Mouse (Mus musculus) ES-E14 (cell line): ENCODE measurements at regions not wholly inside any gene's neighbourhood (a gene's known extent, or its start where the extent isn't known, plus 50 kb on each side); places are given as distances from the start of the nearest gene placed in this dataset.

Experiments
- DNase-seq: peaks from one replicate; pipeline ENCODE4 v3.0.0-alpha.2; 2013; ENCODE audit warnings: low read depth, low spot score
- H3K27ac ChIP-seq: 2 replicates; pipeline ENCODE4 v1.5.1; 2012; ENCODE audit warnings: low read depth, mild to moderate bottlenecking, low read length, moderate library complexity, mixed read lengths; ENCODE audit not compliant: poor library complexity, insufficient read depth, severe bottlenecking
- H3K36me3 ChIP-seq: 2 replicates; pipeline ENCODE4 v1.6.1; 2012; ENCODE audit warnings: mild to moderate bottlenecking, low read length, moderate library complexity, mixed read lengths; ENCODE audit not compliant: control insufficient read depth, poor library complexity, insufficient read depth, severe bottlenecking
- H3K4me1 ChIP-seq, 2 experiments: fragments of 150-350 bp in 1 of 2; sonication (generic) in 1 of 2; 2 replicates each; pipeline ENCODE4 v1.6.1; 2012; ENCODE audit warnings: low read length in 2 of 2, mild to moderate bottlenecking in 1 of 2, mixed read lengths in 1 of 2; ENCODE audit not compliant: control insufficient read depth in 2 of 2, insufficient read depth in 2 of 2, poor library complexity in 1 of 2
- H3K4me3 ChIP-seq, 2 experiments: fragments of 150-350 bp in 1 of 2; sonication (generic) in 1 of 2; 2 replicates each; pipeline ENCODE4 v1.5.1; 2012; ENCODE audit warnings: low read length in 2 of 2, low read depth in 1 of 2, mild to moderate bottlenecking in 1 of 2, mixed read lengths in 1 of 2; ENCODE audit not compliant: insufficient read depth in 1 of 2, poor library complexity in 1 of 2, severe bottlenecking in 1 of 2
- H3K9ac ChIP-seq: 2 replicates; pipeline ENCODE4 v1.6.1; 2012; ENCODE audit warnings: low read depth, mild to moderate bottlenecking, low read length, mixed read lengths; ENCODE audit not compliant: poor library complexity, insufficient read depth, severe bottlenecking
- H3K9me3 ChIP-seq: fragments of 150-350 bp; sonication (generic); 2 replicates; pipeline ENCODE4 v1.6.1; 2012; ENCODE audit warnings: low read depth, mild to moderate bottlenecking, low read length; ENCODE audit not compliant: control insufficient read depth, insufficient read depth
- CHD2 ChIP-seq: IDR thresholded peaks from 2 replicates; pipeline ENCODE4 v1.6.1; 2014; ENCODE audit warnings: mild to moderate bottlenecking, low read depth, low read length, inconsistent platforms
- HCFC1 ChIP-seq: IDR thresholded peaks from 2 replicates; pipeline ENCODE4 v1.6.1; 2012; ENCODE audit warnings: low read length, inconsistent platforms, borderline replicate concordance; ENCODE audit not compliant: insufficient read depth
- MAFK ChIP-seq: IDR thresholded peaks from 2 replicates; pipeline ENCODE4 v1.6.1; 2014; ENCODE audit warnings: mild to moderate bottlenecking, low read depth, low read length, inconsistent platforms; ENCODE audit not compliant: insufficient read depth
- ZC3H11A ChIP-seq: IDR thresholded peaks from 2 replicates; pipeline ENCODE4 v1.6.1; 2012; ENCODE audit warnings: low read depth, mild to moderate bottlenecking, inconsistent platforms, low read length, borderline replicate concordance
- ZNF384 ChIP-seq: IDR thresholded peaks from 2 replicates; pipeline ENCODE4 v1.6.1; 2012; ENCODE audit warnings: low read depth, low read length, inconsistent platforms
- in situ Hi-C, 2 experiments: fragments of 600-800 bp; cut with MboI; formaldehyde crosslinking; loops; one replicate each; pipeline ENCODE4 v1.15.1; 2025; ENCODE audit warnings: low sequenced_read_pairs in 2 of 2, inconsistent platforms in 1 of 2; ENCODE audit not compliant: unreplicated experiment in 2 of 2

- H3K9me3 ChIP-seq = no peaks in the 10 kb centered on the region
- in situ Hi-C loops = no loop called here
- H3K36me3 ChIP-seq = no peaks in the 10 kb centered on the region
- DNase-seq = peak; percentile 41
- no peak for TF ChIP-seq CHD2
- no peak for TF ChIP-seq HCFC1
- TF ChIP-seq ZNF384 = no peak
- TF ChIP-seq ZC3H11A = no peak
- TF ChIP-seq MAFK = no peak
- peaks cover 0 to 24% of the 10 kb centered on the region in 2 experiments; a peak in 2 of 4 replicates for H3K4me1 ChIP-seq
- peak overlapping the region; percentile 10; the same call in 1 of the 2 replicates for H3K9ac ChIP-seq
- no peak overlapping the region for H3K4me3 ChIP-seq
- no peak overlapping the region for H3K27ac ChIP-seq
These were observed 73.5 kb downstream of the Skor1 start for GRCm38 (mm10) chr9:63075252-63075651.

GRCm38 (mm10) chr9:63074803-63075202 lies 74.0 kb downstream of the Skor1 start:
- Histone ChIP-seq H3K27ac (no peak overlapping the region; the same call in 1 of the 2 replicates), H3K4me1 (peaks cover 2 to 28% of the 10 kb centered on the region in 2 experiments; a peak in 2 of 4 replicates), H3K36me3 (no peaks in the 10 kb centered on the region), H3K9me3 (no peaks in the 10 kb centered on the region), H3K4me3 (no peak overlapping the region), H3K9ac (no peak overlapping the region)
- TF ChIP-seq ZC3H11A (no peak), CHD2 (no peak), MAFK (no peak), ZNF384 (no peak), HCFC1 (no peak)
- no peak for DNase-seq
- in situ Hi-C loops = no loop called here

- no peak overlapping the region for H3K4me3 ChIP-seq
- no peak for TF ChIP-seq ZC3H11A
- no peak for TF ChIP-seq MAFK
- no peak overlapping the region for H3K9ac ChIP-seq
- in situ Hi-C loops = no loop called here
- no peak for DNase-seq
- peaks cover 3 to 30% of the 10 kb centered on the region in 2 experiments; a peak in 3 of 4 replicates for H3K4me1 ChIP-seq
- H3K9me3 ChIP-seq = no peaks in the 10 kb centered on the region
- H3K36me3 ChIP-seq = no peaks in the 10 kb centered on the region
- H3K27ac ChIP-seq = no peak overlapping the region; the same call in 1 of the 2 replicates
These were observed 74.6 kb downstream of the Skor1 start for GRCm38 (mm10) chr9:63074023-63074750.

- H3K36me3 ChIP-seq = no peaks in the 10 kb centered on the region
- no peaks in the 10 kb centered on the region for H3K9me3 ChIP-seq
- no peak overlapping the region for H3K9ac ChIP-seq
- no peak for TF ChIP-seq MAFK
- TF ChIP-seq ZNF384 = no peak
- no peak for TF ChIP-seq CHD2
- TF ChIP-seq ZC3H11A = no peak
- no peak for TF ChIP-seq HCFC1
- no peak for DNase-seq
- H3K4me3 ChIP-seq = no peak overlapping the region
- no peak overlapping the region for H3K27ac ChIP-seq
- in situ Hi-C loops = no loop called here
- peaks cover 3 to 37% of the 10 kb centered on the region in 2 experiments; a peak in 3 of 4 replicates for H3K4me1 ChIP-seq
These were observed 77.7 kb downstream of the Skor1 start for GRCm38 (mm10) chr9:63071032-63071431.

- Histone ChIP-seq H3K9me3 (no peaks in the 10 kb centered on the region), H3K27ac (no peak overlapping the region)
These were observed 78.8 kb downstream of the Skor1 start for GRCm38 (mm10) chr9:63069919-63070318.

More at GRCm38 (mm10) chr9:63069919-63070318, 78.8 kb downstream of the Skor1 start:
- Histone ChIP-seq H3K9ac (no peak overlapping the region), H3K36me3 (no peaks in the 10 kb centered on the region), H3K4me3 (no peak overlapping the region), H3K4me1 (peaks cover 3 to 31% of the 10 kb centered on the region in 2 experiments; a peak in 3 of 4 replicates)
- no peak for DNase-seq
- in situ Hi-C loops = no loop called here
- TF ChIP-seq MAFK (no peak), HCFC1 (no peak), CHD2 (no peak), ZNF384 (no peak), ZC3H11A (no peak)
